ENCODE assay signal across 8 mouse cellular contexts in genomic region chr2:125659823-125660536, GRCm38 (mm10). TPM values are rescaled to one million over a fixed set of nuclear protein-coding genes. Genes with fewer than 3 reads are reported as not detected.
DNase-seq lines count a peak whose midpoint lies in the region; ATAC-seq and TF ChIP-seq lines count a peak whose summit lies in the region.

No protein-coding gene starts in this region.

- peak; percentile 82 for TF ChIP-seq CTCF in bone marrow, adult 2 months (IDR thresholded peaks at IDR 0.05; ENCODE audit: control insufficient read depth, insufficient read depth, low read length)
- TF ChIP-seq CTCF in liver, postnatal 0 days (IDR thresholded peaks at IDR 0.05; ENCODE audit: low read depth), result peak; percentile 97

- TF ChIP-seq POLR2A in bone marrow, adult 2 months (IDR thresholded peaks at IDR 0.05; ENCODE audit: borderline replicate concordance, control insufficient read depth, low read depth, low read length), result no peak

- no peak overlapping the region for H3K4me3 ChIP-seq in bone marrow, adult 2 months (replicated peaks; ENCODE audit: control insufficient read depth, low read depth, low read length)
- peak overlapping the region; percentile 33 for H3K4me3 ChIP-seq in embryonic facial prominence, embryonic 14.5 days (ENCODE audit: low read depth, low read length)
- H3K4me3 ChIP-seq in heart, embryonic 15.5 days, result peak overlapping the region; percentile 40
- H3K4me3 ChIP-seq in liver, postnatal 0 days (ENCODE audit: low read depth, low read length), result 0 out of 2 replicates have a peak overlapping the region, but pooled peaks have one; percentile 5
- no peak overlapping the region for H3K4me3 ChIP-seq in neural tube, embryonic 14.5 days (ENCODE audit: low read depth, low read length)

- peak; percentile 84 for ATAC-seq in embryonic facial prominence, embryonic 14.5 days (ENCODE audit: low read depth)
- 0 out of 2 replicates have a peak, but pooled peaks have one; percentile 31 for ATAC-seq in heart, embryonic 15.5 days (replicated peaks; ENCODE audit: insufficient number of reproducible peaks, insufficient read depth, low FRiP score, low read depth)
- peak; percentile 75 for ATAC-seq in liver, postnatal 0 days
- peak; percentile 87 for ATAC-seq in neural tube, embryonic 14.5 days (ENCODE audit: low read depth)

- no peaks in the 10 kb centered on the region for H3K9me3 ChIP-seq in embryonic facial prominence, embryonic 14.5 days (ENCODE audit: control insufficient read depth, low read length)
- H3K9me3 ChIP-seq in heart, embryonic 15.5 days (replicated peaks), result no peaks in the 10 kb centered on the region
- H3K9me3 ChIP-seq in liver, postnatal 0 days (ENCODE audit: low read length), result no peaks in the 10 kb centered on the region
- H3K9me3 ChIP-seq in neural tube, embryonic 14.5 days (ENCODE audit: control insufficient read depth, low read length), result no peaks in the 10 kb centered on the region

- DNase-seq in ES-CJ7 (ENCODE audit: low read depth, low spot score), result peak; percentile 74
- DNase-seq in embryonic facial prominence, embryonic 14.5 days (ENCODE audit: low spot score), result peak; percentile 92
- peak; percentile 79 for DNase-seq in kidney, postnatal 10 days
- peak; percentile 75 for DNase-seq in liver, postnatal 0 days
- DNase-seq in thymus, postnatal 10 days (ENCODE audit: low spot score in 2 of 2), result peak; percentile 48 to 85

- H3K4me2 ChIP-seq in embryonic facial prominence, embryonic 14.5 days (ENCODE audit: low read depth, low read length), result peak overlapping the region; percentile 63
- H3K4me2 ChIP-seq in heart, embryonic 15.5 days, result peak overlapping the region; percentile 68
- peak overlapping the region; percentile 59 for H3K4me2 ChIP-seq in liver, postnatal 0 days (ENCODE audit: low read depth, low read length)
- H3K4me2 ChIP-seq in neural tube, embryonic 14.5 days (ENCODE audit: low read depth, low read length), result peak overlapping the region; percentile 40

- peaks cover under 1% of the 10 kb centered on the region; the same call in 1 of the 2 replicates for H3K4me1 ChIP-seq in bone marrow, adult 2 months (ENCODE audit: control insufficient read depth, insufficient read depth, low read length)
- peaks cover 8% of the 10 kb centered on the region; the same call in 1 of the 2 replicates for H3K4me1 ChIP-seq in embryonic facial prominence, embryonic 14.5 days (ENCODE audit: control insufficient read depth, insufficient read depth, low read length)
- peaks cover 8% of the 10 kb centered on the region; the same call in 1 of the 2 replicates for H3K4me1 ChIP-seq in heart, embryonic 15.5 days (replicated peaks)
- peaks cover 15% of the 10 kb centered on the region for H3K4me1 ChIP-seq in liver, postnatal 0 days (ENCODE audit: insufficient read depth)
- H3K4me1 ChIP-seq in neural tube, embryonic 14.5 days (ENCODE audit: control insufficient read depth, insufficient read depth, low read length), result no peaks in the 10 kb centered on the region

- H3K27me3 ChIP-seq in embryonic facial prominence, embryonic 14.5 days (replicated peaks; ENCODE audit: control insufficient read depth, insufficient read depth, low read length), result no peaks in the 10 kb centered on the region
- H3K27me3 ChIP-seq in heart, embryonic 15.5 days, result no peaks in the 10 kb centered on the region
- H3K27me3 ChIP-seq in liver, postnatal 0 days (ENCODE audit: insufficient read depth, low read length), result no peaks in the 10 kb centered on the region
- H3K27me3 ChIP-seq in neural tube, embryonic 14.5 days (ENCODE audit: control insufficient read depth, insufficient read depth, low read length), result no peaks in the 10 kb centered on the region

- TF ChIP-seq EP300 in liver, postnatal 0 days (IDR thresholded peaks at IDR 0.05; ENCODE audit: low read depth), result no peak

- no peaks in the 10 kb centered on the region for H3K36me3 ChIP-seq in embryonic facial prominence, embryonic 14.5 days (ENCODE audit: control insufficient read depth, insufficient read depth, low read length)
- H3K36me3 ChIP-seq in heart, embryonic 15.5 days, result no peaks in the 10 kb centered on the region
- no peaks in the 10 kb centered on the region for H3K36me3 ChIP-seq in liver, postnatal 0 days (replicated peaks; ENCODE audit: insufficient read depth, low read length)
- H3K36me3 ChIP-seq in neural tube, embryonic 14.5 days (ENCODE audit: control insufficient read depth, insufficient read depth, low read length), result no peaks in the 10 kb centered on the region

- H3K27ac ChIP-seq in bone marrow, adult 2 months (ENCODE audit: control insufficient read depth, insufficient read depth, low read depth, low read length, poor library complexity), result no peak overlapping the region
- H3K27ac ChIP-seq in embryonic facial prominence, embryonic 14.5 days (replicated peaks; ENCODE audit: low read depth, low read length), result peak overlapping the region; percentile 65
- H3K27ac ChIP-seq in heart, embryonic 15.5 days, result no peak overlapping the region
- no peak overlapping the region for H3K27ac ChIP-seq in liver, postnatal 0 days (ENCODE audit: low read depth)
- no peak overlapping the region for H3K27ac ChIP-seq in neural tube, embryonic 14.5 days (ENCODE audit: low read depth, low read length)

- 12% methylated on average over 10 of the region's 10 CpGs for WGBS in bone marrow, adult 2 months
- 10% methylated on average over 10 of the region's 10 CpGs for WGBS in embryonic facial prominence, embryonic 14.5 days
- WGBS in heart, embryonic 15.5 days, result 15% methylated on average over 10 of the region's 10 CpGs
- 15% methylated on average over 10 of the region's 10 CpGs for WGBS in liver, postnatal 0 days (ENCODE audit: insufficient replicate concordance)
- WGBS in neural tube, embryonic 14.5 days, result 17% methylated on average over 10 of the region's 10 CpGs

- H3K9ac ChIP-seq in embryonic facial prominence, embryonic 14.5 days (ENCODE audit: low read depth, low read length), result peak overlapping the region; percentile 45; the same call in 1 of the 2 replicates
- H3K9ac ChIP-seq in heart, embryonic 15.5 days, result peak overlapping the region; percentile 51
- H3K9ac ChIP-seq in liver, postnatal 0 days (replicated peaks), result no peak overlapping the region
- no peak overlapping the region for H3K9ac ChIP-seq in neural tube, embryonic 14.5 days (replicated peaks; ENCODE audit: low read depth, low read length)

RNA-seq across cellular contexts. Expression of gene Eid1, which starts 12.9 kb away (rescaled TPM):
- 52.8 and 67.1 TPM in 2 replicates for polyA plus RNA-seq in bone marrow, adult 2 months (2011; ENCODE audit: insufficient read depth, insufficient read length, low replicate concordance, missing spikeins)
- 273 and 294 TPM in 2 replicates for polyA plus RNA-seq in embryonic facial prominence, embryonic 14.5 days (2014; fragmentation: Nextera tagmentation; extraction: Ambion mirVana)
- 119 and 128 TPM in 2 replicates for polyA plus RNA-seq in heart, embryonic 15.5 days (2015; fragmentation: Nextera tagmentation; extraction: Ambion mirVana)
- polyA plus RNA-seq in liver, postnatal 0 days (2015; fragmentation: Nextera tagmentation; extraction: Ambion mirVana), result 27.9 and 30.7 TPM in 2 replicates
- 524 and 526 TPM in 2 replicates for polyA plus RNA-seq in neural tube, embryonic 14.5 days (2014; fragmentation: Nextera tagmentation; extraction: Ambion mirVana)

RNA-seq across cellular contexts. Expression of gene Cep152, which starts 35.1 kb away (rescaled TPM):
- 9.6 and 12.9 TPM in 2 replicates for polyA plus RNA-seq in bone marrow, adult 2 months (2011; ENCODE audit: insufficient read depth, insufficient read length, low replicate concordance, missing spikeins)
- polyA plus RNA-seq in embryonic facial prominence, embryonic 14.5 days (2014; fragmentation: Nextera tagmentation; extraction: Ambion mirVana), result 6.9 and 7.0 TPM in 2 replicates
- 3.1 and 4.3 TPM in 2 replicates for polyA plus RNA-seq in heart, embryonic 15.5 days (2015; fragmentation: Nextera tagmentation; extraction: Ambion mirVana)
- 1.8 and 2.4 TPM in 2 replicates for polyA plus RNA-seq in liver, postnatal 0 days (2015; fragmentation: Nextera tagmentation; extraction: Ambion mirVana)
- polyA plus RNA-seq in neural tube, embryonic 14.5 days (2014; fragmentation: Nextera tagmentation; extraction: Ambion mirVana), result 3.0 and 3.1 TPM in 2 replicates

Comparison
In these comparisons a context has a peak if more than half of its experiments do, and no peak if none do; other contexts are left out.
1. H3K4me3 ChIP-seq: peak in embryonic facial prominence, embryonic 14.5 days (single experiment), heart, embryonic 15.5 days (single experiment) and liver, postnatal 0 days (single experiment); none in bone marrow, adult 2 months (single experiment) and neural tube, embryonic 14.5 days (single experiment).
2. ATAC-seq: peak in every context shown above with its lines; median percentile 87 in neural tube, embryonic 14.5 days; 84 in embryonic facial prominence, embryonic 14.5 days; 75 in liver, postnatal 0 days; 31 in heart, embryonic 15.5 days.
3. H3K9ac ChIP-seq: peak in embryonic facial prominence, embryonic 14.5 days (single experiment) and heart, embryonic 15.5 days (single experiment); none in liver, postnatal 0 days (single experiment) and neural tube, embryonic 14.5 days (single experiment).
4. Peak in every context shown above with its lines, with median percentiles within 50 percentile points of each other: DNase-seq and H3K4me2 ChIP-seq.